Mouse (Mus musculus) megakaryocyte, adult 5-6 weeks (primary cell): ENCODE results near the gene Traf7. TPM values are rescaled to one million over a fixed set of nuclear protein-coding genes. Genes with fewer than 3 reads are reported as not detected.

ENCODE experiments used
- ATAC-seq: 2 replicates; pipeline ENCODE4 v1.8.0; 2016; ENCODE audit warnings: mild to moderate bottlenecking, inconsistent platforms; ENCODE audit not compliant: poor library complexity, severe bottlenecking
- total RNA-seq, 2 experiments: library from RNA; stranded (forward) in 1 of 2; stranded (reverse) in 1 of 2; fragments of 153-499, 151-499 nt in 1 of 2; fragments of 221-1000, 200-1000 nt in 1 of 2; gene quantifications; 2 replicates each; pipeline versions ENCODE4 v1.2.3 to v1.2.4; 2015 to 2017

Traf7 gene
- total RNA-seq, 2 experiments from 2014 or later = 46.4 to 82.8 TPM

DNA sequence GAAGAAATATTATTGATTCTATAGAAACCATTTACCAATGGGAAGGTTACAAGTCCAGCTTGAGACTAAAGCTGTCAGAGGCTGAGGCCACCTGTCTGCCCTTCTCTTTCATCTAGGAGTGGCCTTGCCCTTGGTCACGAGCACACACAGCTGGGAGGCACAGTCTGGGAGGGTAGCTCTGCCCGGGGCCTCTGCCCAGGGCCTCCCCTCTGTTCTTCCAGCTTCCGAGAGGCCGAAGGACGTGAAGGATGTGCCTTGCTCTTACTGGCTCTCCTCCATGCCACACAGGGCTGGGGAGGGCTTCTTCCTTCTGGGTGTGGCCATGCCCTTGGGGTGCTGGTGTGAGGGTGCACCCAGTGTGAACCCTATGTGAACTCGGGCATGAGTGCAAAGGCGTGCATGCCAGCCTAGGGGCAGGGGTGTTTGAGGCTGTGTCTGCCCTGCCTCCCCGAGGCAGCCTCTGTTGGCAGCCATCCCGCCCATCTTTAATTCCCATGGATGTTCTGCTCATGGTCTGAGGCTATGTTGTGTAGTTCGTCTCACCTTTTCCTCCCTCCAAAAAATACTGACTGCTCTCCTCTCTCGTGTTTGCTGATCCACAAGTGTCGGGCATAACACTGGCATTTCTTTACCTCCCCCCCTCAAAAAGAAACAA is 19.8 kb downstream of the Traf7 start:
- no peak for ATAC-seq

DNA sequence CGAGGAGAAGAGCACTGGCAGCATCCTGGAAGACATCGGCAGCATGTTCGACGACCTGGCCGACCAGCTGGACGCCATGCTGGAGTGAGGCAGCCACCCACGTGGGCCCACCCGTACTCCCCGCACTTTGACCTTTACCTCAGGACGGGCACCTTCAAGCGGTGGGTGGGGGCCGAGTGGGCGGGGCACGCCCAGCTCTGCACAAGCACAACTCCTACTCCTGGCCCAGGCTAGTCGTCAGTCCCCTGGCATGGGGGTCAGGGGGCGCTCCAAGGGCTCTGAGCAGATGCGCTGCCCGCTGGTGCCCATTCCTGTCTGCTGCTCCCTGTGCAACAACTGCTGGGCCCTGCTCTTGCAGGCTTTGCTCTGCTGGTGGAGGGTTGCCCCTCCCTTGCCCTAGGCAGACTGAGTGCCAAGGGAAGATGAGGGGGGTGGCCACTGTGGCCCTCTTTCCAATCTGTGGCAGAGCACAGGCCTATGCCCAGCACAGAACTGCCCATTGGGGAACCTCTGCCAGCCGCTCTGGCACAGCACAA is 20.5 kb downstream of the Traf7 start:
- no peak for ATAC-seq

DNA sequence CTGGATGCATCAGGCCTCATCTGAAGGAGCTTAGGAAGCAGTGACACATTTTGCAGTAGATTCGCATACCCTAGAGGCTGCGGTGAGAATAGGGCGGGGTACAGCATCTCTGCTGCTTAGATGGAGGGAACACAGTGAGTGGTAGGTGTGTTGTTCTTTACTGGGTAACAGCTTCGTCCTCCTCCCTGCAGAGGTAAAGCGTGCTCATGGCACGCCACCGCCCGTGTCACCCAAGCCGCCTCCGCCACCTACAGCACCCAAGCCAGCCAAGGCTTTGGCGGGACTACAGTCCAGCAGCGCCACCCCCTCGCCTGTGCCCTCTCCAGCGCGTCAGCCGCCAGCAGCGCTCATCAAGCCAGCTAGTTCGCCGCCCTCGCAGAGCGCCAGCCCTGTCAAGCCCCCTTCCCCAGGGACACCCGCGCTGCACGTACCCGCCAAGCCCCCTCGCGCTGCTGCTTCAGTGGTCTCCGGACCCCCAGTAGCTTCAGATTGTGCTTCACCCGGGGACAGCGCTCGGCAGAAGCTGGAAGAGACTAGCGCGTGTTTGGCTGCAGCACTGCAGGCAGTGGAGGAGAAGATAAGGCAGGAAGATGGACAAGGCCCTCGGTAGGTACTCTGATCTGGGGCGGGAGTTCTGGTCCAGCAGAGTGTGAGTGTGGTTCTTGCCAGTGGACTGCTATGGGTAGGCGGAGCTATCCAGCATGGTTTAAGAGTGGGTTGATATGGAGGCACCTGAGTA is 21.2 kb downstream of the Traf7 start:
- ATAC-seq = no peak

DNA sequence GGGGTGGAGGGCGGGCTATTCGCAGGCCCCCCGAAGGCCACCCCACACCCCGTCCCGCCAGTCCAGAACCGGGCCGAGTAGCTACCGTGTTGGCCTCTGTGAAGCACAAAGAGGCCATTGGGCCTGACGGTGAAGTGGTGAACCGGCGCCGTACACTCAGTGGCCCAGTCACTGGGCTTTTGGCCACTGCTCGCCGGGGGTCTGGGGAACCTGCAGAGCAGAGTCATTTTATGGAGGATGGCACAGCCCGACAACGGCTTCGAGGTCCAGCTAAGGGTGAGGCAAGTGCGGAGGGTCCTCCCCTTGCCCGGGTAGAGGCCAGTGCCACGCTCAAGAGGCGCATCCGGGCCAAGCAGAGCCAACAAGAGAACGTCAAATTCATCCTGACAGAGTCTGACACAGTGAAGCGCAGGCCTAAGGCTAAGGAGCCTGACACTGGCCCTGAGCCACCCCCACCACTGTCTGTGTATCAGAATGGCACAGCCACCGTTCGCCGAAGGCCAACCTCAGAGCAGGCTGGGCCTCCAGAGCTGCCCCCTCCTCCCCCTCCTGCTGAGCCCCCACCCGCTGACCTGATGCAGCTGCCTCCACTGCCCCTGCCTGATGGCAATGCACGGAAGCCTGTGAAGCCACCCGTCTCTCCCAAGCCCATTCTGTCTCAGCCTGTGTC is 22.3 kb downstream of the Traf7 start:
- ATAC-seq = no peak

DNA sequence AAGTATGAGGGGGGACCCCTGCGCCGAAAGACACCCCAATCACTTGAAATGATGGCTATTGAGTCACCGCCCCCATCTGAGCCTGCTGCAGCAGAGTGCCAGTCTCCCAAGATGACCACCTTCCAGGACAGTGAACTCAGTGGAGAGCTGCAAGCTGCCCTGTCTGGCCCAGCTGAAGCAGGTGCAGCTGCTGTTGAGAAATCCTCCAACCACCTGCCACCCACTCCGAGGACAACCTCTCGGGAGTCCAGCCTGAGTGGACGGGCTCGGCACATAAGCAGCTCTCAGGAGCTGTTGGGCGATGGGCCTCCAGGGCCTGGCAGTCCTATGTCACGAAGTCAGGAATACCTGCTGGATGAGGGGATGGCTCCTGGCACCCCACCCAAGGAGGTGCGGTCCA is 23.7 kb downstream of the Traf7 start:
- no peak for ATAC-seq

DNA sequence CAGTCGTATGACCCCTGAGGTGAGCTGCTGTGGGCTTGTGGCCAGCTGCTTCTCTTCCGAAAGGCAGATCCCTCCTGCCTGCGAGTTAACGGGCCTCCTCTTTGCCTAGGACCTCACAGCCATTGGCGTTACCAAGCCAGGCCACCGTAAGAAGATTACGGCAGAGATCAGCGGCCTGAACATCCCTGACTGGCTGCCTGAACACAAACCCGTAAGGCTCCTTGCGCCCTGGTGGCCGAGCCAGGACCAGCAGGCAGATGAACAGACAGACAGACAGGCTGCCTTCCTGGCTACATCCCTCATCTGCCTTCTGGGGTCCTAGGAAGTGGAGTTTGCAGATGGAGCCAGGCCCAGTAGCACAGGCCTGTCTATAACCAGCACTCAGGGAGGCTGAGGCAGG is 25.5 kb downstream of the Traf7 start:
- ATAC-seq = no peak

DNA sequence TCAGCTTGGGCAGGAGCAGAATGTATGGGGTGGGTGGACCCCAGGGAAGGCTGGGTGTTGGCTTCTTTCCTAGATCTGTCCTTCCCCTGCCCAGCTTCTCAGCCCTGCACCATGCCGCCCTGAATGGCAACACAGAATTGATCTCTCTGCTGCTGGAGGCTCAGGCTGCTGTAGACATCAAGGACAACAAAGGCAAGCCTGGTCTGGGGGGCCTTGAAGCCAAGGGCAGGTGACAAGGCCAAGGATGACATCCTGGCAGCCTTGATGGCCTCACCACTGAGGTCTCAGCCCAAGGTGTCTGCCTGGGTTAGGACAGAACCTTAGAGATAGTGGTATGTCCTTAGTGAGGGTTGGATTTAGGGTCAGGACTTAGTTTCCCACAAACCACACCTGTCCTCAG is 31.7 kb downstream of the Traf7 start:
- ATAC-seq = no peak

DNA sequence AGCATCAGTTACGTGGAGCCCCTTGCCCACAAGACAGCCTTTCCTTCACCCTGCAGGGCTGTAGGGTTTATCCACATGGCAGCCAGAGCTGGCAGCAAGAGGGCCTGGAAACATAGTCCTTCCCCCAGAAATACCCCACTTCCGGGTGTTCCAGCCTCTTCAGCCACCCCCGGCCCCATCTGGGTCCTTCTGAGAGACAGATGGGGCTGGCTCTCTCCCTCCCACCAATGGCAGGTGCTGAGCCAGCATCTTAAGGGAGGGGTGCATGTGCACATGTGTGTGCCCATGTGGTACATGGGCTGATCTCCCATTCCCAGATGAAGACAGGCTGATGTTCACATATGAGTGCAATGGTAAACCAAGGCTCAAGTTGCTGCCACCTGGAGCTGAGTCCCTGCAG is 32.3 kb downstream of the Traf7 start:
- ATAC-seq = no peak

DNA sequence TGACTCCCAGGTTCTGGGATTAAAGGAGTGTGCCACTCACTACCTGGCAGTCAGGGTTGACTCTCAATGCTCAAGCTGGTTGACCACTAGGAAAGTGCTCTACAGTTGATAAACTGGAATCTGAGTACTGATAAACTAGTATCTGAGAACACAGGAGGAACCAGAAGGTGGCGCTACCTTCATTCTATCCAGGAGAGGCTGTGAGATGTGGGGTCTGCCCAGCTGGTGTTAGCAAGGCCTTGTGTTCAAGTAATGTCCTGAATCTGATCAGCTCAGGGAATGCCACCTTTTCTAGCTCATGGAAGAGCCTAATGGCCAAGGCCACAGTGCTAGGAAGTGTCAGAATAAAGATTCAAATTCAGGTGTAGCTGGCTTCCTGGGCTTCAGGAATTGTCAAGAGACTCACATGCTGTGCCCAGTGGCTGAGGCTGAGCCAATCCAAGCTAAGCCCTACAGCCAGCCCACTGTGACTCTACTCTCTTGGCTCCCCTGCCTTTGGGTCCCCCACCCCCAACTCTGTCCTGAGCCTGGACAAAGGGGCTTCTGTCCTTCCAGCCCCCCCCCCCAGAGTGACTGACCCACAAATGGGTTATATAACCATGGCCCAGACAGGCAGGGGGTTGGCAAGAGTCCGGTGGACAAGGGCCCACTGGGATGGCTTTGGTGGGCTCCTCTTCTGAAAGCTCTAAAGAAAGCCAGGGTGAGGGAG is 33.0 kb downstream of the Traf7 start:
- no peak; the same call in 1 of the 2 replicates for ATAC-seq

DNA sequence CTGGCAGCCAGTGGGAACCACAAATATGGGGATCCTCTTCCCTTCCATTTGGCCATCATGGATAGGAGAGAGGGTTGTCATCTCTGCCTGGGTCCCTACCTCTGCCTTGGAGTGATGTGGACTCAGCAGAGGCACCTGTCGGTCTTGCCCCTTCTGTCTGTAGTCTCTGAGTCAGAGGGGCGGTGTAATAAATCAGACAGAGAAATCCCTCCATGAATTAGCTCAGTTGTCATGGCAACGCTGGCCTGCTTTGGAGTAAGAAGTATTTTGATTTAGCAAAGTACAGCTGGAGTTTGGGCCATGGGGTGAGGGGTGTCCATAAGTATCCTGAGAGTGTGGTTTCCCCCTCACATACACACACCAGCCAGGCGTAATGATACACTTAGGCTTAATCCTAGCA is 37.3 kb downstream of the Traf7 start:
- ATAC-seq = no peak

DNA sequence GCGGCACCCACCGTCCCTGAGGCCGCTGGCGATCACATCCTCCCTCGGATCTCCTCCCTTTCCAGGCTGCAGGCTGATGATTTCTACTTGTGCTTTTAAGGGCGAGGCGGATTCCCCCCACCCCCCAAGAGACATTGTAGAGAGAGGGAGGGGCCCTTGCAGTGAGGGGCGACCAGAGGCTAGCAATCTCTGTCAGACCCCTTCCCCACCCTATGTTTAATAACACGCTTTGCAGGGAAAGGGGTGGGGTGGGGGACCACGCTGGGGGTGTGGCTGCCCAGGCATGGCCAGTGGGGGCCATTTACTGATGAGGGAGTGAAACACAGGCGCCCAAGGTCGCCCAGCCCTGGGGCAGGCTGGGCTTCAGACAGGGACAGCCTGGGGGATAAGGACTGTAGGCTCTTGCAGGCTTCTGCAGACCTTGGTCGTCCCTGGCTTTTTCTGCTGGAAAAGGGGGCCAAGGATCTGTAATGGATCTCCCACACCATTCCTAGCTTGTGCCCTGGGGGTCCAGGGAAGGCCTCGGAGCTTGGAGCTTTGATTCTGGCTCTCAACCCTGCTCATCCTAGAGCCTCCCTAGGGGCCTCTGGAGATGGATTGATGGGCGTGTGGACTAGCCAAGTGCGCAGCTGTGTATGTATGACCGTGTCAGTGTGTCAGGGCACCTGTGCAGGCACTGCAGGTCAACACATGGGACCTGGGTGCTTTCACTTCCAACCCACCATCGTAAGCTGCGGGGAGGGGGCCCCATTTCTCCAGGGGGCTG is 38.3 kb downstream of the Traf7 start:
- ATAC-seq = no peak

DNA sequence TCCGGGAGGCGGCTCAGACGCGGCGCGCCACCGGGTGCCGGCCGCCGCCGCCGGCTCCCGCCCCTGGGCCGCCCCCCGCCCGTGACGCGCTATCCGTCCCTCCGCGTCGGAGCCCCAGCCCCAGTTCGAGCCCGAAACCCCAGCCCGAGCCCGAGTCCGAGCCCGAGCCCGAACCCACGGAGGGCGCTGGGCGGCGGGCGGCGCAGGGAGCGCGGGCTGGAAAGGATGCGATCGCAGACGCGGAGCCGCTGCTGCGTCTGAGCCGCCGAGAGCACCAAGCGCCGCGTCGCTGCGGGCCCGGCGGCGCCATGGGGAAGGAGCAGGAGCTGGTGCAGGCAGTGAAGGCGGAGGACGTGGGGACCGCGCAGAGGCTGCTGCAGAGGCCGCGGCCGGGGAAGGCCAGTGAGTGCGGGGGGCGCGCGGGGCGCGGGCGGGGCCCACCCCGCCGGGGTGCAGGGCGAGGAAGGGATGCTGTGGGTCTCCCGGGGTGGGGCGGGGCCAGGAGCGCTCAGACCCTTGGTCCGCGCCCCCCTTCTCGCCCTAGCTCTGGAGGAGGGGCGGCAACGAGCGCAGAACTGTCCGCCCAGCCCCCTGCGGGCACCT is 39.0 kb downstream of the Traf7 start:
- peak; percentile 63 for ATAC-seq

DNA sequence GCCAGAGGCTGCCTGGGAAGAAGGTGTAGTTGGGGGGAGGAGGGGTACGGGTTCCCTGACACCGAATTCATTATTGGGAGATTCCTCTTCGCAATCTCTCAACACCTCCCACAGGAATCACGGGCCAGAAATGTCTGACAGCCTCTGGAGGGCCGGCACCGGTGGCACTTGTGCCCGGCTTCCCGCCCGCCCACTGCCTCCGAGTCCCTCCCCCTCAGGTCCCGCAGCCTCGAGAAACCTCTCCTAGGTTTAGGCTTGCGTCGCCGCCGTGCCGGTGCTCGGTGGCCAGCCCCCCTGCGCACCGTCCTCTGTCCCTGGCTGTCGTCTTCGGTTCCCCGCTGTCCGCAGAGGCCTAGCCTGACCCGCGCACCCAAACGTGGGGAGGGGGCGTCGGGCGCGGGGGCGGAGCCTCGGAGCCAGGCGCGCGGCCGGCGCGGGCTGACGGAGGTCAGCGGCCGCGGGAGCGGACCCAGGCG is 39.5 kb downstream of the Traf7 start, which contains the start of gene Caskin1:
Caskin1 (plus strand) TSS at position 416 of the 476 bp plus-strand sequence.
- ATAC-seq = no peak

DNA sequence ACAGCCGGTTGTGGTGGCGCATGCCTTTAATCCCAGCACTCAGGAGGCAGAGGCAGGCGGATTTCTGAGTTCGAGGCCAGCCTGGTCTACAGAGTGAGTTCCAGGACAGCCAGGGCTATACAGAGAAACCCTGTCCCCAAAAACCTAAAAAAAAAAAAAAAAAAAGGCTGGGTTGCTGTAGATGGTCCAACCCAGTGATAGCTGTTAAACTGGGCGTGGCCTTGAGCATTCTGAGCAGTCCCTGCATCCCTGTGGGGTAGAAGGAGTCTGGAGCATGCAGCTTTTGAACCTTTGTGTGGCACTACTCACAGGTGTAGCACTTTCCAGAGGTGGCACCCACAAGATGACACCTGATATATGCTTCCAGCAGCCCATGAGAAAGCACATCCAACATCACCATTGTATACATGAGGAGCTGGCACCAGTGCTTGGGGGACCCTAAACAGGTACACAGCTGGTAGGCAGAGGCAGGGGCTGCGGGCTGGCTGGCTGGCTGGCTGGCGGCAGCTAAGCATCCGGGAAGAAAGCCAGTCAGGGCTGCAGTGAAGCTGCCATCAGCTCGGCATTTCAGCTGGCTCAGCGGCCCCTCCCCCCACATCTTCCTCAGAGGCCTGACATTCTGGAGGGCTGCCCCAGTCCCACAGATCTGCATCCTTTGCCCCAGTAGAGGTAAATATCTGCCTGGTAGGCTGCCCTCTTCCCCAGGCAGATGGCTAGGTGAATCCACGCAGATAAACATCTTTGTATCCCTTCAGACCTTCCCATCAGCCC is 42.5 kb downstream of the Traf7 start:
- ATAC-seq = no peak

DNA sequence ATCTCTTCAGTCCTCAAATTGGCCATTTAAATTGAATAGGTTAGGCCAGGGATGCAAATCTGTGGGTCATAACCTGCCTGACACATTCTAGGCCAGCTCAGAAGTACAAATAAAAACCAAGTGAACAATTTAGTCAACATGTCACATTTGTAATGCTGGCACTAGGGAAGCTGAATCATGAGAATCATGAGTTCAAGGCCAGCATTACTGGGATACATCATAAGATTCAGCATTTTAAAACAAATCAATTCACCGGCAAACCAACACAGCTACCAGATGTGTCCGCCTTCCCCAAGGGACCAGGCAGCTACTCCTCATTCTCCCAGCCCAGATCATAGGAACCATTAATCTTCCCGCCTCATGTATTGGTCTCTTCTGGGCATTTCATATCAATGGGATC is 44.2 kb downstream of the Traf7 start:
- ATAC-seq = no peak

DNA sequence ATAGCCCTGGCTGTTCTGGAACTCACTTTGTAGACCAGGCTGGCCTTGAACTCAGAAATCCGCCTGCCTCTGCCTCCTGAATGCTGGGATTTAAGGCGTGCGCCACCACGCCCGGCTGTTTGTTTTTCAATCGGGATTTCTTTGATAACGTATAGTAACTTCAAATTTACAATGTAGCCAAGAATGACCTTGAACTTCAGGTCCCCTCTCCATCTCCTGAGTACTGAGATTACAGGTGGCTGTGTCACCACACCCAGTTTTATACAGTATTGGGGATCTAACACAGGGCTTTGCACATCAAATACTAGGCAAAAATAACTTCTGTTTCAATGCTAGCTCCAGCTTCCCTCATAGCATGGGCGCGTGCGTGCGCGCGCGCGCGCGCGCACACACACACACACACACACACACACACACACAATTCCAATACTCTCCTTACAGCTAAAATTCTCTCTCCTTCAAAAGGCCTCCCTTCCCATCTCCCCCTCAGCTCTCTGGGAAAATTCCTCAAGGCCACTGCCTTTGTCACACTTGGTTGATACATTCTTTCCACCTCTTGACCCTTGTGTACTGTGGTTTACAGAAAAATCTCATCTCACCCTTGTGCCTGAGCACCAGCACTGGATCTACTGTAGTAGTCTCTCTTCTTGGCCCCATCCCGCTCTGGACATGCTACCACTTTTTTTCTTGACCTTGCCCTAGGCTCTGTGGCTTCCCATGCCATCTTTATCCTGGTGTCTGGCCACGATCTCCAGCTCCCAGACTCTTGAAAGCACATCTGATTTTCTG is 46.5 kb downstream of the Traf7 start:
- no peak for ATAC-seq

DNA sequence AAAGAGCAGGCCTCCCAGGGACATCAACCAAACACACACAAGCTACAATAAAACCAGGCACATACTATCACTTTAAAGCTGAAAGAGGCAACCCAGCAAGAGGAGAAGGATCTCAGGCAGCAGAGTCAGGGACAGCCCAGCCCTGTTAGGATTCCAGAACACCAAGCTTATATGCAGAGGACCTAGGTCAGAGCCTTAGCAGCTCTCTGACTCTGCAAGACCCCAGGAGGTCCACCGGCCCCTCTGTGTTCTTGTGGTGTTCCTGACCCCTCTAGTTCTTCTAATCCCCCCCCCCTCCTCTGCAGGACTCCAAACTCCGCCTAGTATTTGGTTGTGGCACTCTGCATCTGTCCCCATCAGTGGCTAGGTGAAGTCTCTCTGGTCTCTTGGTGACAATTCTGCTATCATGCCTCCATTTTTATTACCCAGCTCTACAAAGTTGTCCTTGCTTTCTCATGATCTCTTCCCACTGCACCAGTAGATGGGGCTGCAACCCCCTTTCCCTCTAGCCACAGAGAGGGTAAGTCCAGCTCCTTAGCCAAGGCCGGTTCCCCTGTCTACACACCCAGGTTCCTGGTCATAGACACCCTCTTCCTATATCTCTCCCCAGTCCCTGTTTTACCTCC is 47.4 kb downstream of the Traf7 start:
- ATAC-seq = no peak

DNA sequence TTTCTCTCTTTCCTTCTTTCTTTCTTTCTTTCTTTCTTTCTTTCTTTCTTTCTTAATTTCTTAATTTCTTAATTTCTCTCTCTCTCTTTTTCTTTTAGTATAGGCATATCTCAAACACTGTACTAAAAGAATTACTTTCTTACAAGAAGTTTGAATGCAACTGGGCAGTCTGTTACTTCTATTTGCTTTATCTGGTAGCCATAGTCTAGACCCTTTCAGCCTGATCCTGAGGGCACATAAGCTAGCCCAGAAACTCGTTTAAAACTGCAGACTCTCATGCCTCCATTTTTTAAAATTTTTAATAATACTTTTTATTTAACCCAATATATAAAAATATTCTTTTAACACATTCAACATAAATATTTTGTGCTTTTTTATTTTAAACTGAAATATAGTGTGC is 48.3 kb downstream of the Traf7 start:
- no peak for ATAC-seq
